Mouse (Mus musculus) midbrain, postnatal 0 days (tissue): ENCODE results near the gene Rab31. TPM values are rescaled to one million over a fixed set of nuclear protein-coding genes. Genes with fewer than 3 reads are reported as not detected.
A peak's percentile ranks its signal among the peaks of the same experiment; 100 is the strongest.

Experiments used
- ATAC-seq: fragments of 200-750 bp; cut with Nextera tagmentation; 2 replicates; pipeline ENCODE4 v1.8.0; 2017; ENCODE audit warnings: moderate number of reproducible peaks, mild to moderate bottlenecking, moderate TSS enrichment, moderate library complexity; ENCODE audit not compliant: low FRiP score
- DNase-seq: peaks from one replicate; pipeline ENCODE4 v3.0.0-alpha.2; 2015; ENCODE audit warnings: low spot score
- H3K27ac ChIP-seq: fragments of 300-500 bp; sonication (generic); 2 replicates; pipeline ENCODE4 v1.5.1; 2014; ENCODE audit warnings: low read depth, mild to moderate bottlenecking, low read length, mixed read lengths
- H3K27me3 ChIP-seq: fragments of 300-500 bp; sonication (generic); 2 replicates; pipeline ENCODE4 v1.6.1; 2014; ENCODE audit warnings: low read length, control low read depth, mixed read lengths; ENCODE audit not compliant: insufficient read depth
- H3K36me3 ChIP-seq: fragments of 300-500 bp; sonication (generic); 2 replicates; pipeline ENCODE4 v1.6.1; 2014; ENCODE audit warnings: low read length, control low read depth, mixed read lengths; ENCODE audit not compliant: insufficient read depth
- H3K4me1 ChIP-seq: fragments of 300-500 bp; sonication (generic); 2 replicates; pipeline ENCODE4 v1.6.1; 2014; ENCODE audit warnings: mild to moderate bottlenecking, control low read depth, antibody characterized with exemption, low read length, mixed read lengths; ENCODE audit not compliant: insufficient read depth
- H3K4me2 ChIP-seq: fragments of 300-500 bp; sonication (generic); 2 replicates; pipeline ENCODE4 v1.6.1; 2014; ENCODE audit warnings: low read depth, mild to moderate bottlenecking, low read length, mixed read lengths; ENCODE audit not compliant: poor library complexity, severe bottlenecking
- H3K4me3 ChIP-seq: fragments of 300-500 bp; sonication (generic); 2 replicates; pipeline ENCODE4 v1.5.1; 2014; ENCODE audit warnings: low read depth, mild to moderate bottlenecking, low read length, moderate library complexity
- H3K9ac ChIP-seq: fragments of 300-500 bp; sonication (generic); replicated peaks from 2 replicates; pipeline ENCODE4 v1.6.1; 2014; ENCODE audit warnings: mild to moderate bottlenecking, low read length, moderate library complexity, mixed read lengths; ENCODE audit not compliant: poor library complexity, severe bottlenecking
- H3K9me3 ChIP-seq: fragments of 300-500 bp; sonication (generic); 2 replicates; pipeline ENCODE4 v1.6.1; 2016; ENCODE audit warnings: low read length, control low read depth
- CTCF ChIP-seq: IDR thresholded peaks from 2 replicates; pipeline ENCODE4 v1.5.1; 2016; ENCODE audit warnings: antibody characterized with exemption, mild to moderate bottlenecking
- WGBS: fragments of 180-500 bp; shearing (Covaris S2); extraction: QIAGEN DNeasy Blood & Tissue Kit; methylation state at CpG from one replicate; pipeline ENCODE4 v1.1.7; 2014; 5-methylcytosine and 5-hydroxymethylcytosine counted together
- polyA plus RNA-seq: library from polyadenylated mRNA; unstranded; fragments of >200 nt; fragmentation: Nextera tagmentation; extraction: Ambion mirVana; gene quantifications from 2 replicates; pipeline ENCODE4 v1.2.1, GENCODE M21; 2015
- total RNA-seq: library from RNA; depleted of rRNA; stranded (reverse); fragments of >200 nt; gene quantifications from 2 replicates; pipeline ENCODE4 v1.2.3, GENCODE M21; 2014

Gene Rab31
- total and polyA plus RNA-seq, 2 experiments from 2014 or later: 67.6 to 88.1 TPM

DNA sequence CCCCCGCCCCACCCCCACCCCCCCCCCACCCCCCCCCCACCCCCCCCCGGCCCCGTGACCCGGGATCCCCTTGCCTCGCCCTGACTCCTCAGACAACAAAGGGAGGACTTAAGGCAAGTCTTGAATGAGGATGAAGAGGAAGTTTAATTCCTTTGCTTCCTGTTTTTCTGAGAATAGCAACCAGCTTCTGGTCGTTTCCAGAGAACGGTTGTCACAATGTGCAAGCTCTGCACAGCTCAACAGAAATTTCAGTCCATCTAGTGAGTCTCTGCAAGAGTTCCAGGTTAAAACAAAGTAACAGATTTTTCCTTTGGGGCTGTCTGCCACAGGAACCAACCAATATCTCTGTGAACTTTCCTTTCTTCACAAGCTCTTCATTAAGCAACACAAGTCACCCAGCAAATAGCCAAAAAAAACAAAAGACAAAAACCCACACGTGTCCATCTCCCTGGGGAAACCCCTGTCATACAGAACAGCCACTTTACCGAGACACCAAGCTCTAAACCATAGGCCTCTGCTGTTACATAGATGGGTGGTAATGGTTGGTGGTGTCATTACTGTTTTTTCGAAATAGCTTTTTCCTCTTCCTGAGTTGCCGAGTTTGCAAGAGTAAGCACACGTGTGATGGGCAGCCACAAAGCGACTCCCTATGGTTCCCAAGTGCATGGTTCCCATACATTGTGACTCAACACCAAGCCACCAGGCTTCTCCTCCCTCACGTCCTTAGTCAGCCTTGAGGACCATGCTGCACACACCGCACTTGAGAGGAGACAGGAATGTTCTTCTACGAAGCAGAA is 42.4 kb downstream of the Rab31 start:
- 77% methylated on average over 16 of the region's 16 CpGs for WGBS
- no peak for DNase-seq
- no peak for TF ChIP-seq CTCF

DNA sequence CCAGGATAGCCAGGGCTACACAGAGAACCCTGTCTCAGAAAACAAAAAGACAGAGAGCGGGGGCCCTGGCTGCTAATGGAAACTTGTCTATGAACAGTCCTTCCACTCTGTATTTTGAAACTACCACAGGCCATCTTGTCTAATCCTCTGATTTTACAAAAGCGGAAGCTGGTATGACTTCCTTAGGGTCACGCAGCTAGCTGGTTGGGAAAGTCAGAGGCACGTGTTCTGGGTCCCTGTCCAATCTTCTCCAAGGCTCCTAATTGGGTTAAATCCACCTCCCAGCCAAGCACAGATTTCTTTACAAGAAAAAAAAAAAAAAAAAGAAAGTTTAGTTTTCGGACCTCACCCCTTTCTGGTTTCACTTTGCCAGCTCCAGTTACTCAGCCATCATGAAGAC is 45.8 kb downstream of the Rab31 start:
- ATAC-seq (no peak), DNase-seq (no peak)
- no peak overlapping the region for H3K27ac ChIP-seq
- H3K27me3 ChIP-seq: no peaks in the 10 kb centered on the region
- no peak for TF ChIP-seq CTCF
- H3K9ac ChIP-seq: no peak overlapping the region
- no peaks in the 10 kb centered on the region for H3K9me3 ChIP-seq
- no peak overlapping the region for H3K4me2 ChIP-seq
- no peaks in the 10 kb centered on the region for H3K36me3 ChIP-seq
- H3K4me1 ChIP-seq: no peaks in the 10 kb centered on the region; the same call in 1 of the 2 replicates
- H3K4me3 ChIP-seq: no peak overlapping the region
- WGBS: 87% methylated on average over 5 of the region's 5 CpGs

More for the DNA sequence above, 42.4 kb downstream of the Rab31 start:
- no peak overlapping the region for H3K9ac ChIP-seq
- no peak overlapping the region for H3K27ac ChIP-seq
- no peaks in the 10 kb centered on the region; the same call in 1 of the 2 replicates for H3K4me1 ChIP-seq
- no peaks in the 10 kb centered on the region for H3K9me3 ChIP-seq
- no peaks in the 10 kb centered on the region for H3K27me3 ChIP-seq
- H3K4me3 ChIP-seq: no peak overlapping the region
- H3K36me3 ChIP-seq: no peaks in the 10 kb centered on the region
- no peak for ATAC-seq
- H3K4me2 ChIP-seq: no peak overlapping the region

DNA sequence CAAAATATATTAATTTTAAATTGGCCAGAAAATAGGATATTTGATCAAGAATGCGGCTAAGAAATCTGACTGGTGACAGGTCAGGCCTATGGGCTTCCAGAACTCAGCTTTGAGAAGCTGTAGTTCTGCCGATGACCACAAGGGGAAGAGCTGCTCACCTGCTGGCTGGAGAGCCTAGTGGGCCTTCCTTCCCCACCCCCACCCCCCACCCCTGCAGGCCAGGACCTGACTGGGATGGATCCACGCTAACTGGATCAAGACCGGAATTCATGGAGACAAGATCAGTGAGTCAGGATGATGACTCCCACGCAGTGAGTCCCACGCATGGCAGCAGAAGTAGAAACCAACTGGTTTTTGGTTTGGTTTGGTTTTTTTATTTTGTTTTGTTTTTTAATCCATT is 46.3 kb downstream of the Rab31 start:
- WGBS: 92% methylated on average over 6 of the region's 6 CpGs

DNA sequence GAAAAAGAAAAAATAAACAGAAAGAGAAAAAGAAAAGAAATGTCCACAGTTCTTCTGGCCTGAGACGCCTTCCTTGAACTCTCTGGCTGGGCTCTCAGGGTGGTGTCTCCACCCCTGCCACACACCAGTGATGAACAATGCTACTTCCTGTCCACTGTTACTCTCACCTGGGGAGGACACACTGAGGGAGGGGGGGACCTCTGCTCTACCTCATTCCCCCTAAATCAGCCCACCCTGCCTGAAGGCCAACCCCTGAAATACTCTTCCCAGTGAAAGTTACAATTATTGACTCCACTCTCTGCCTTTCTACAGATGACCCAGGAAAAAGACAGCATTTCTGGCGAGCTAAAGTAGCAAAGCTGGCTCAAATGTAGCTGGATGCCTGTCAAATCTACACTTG is 46.7 kb downstream of the Rab31 start:
- H3K4me1 ChIP-seq: no peaks in the 10 kb centered on the region; the same call in 1 of the 2 replicates
- DNase-seq: no peak
- no peak overlapping the region for H3K9ac ChIP-seq
- ATAC-seq: no peak
- H3K27ac ChIP-seq: no peak overlapping the region
- H3K4me2 ChIP-seq: no peak overlapping the region
- no peaks in the 10 kb centered on the region for H3K27me3 ChIP-seq
- TF ChIP-seq CTCF: no peak
- 58% methylated on average over 2 of the region's 2 CpGs for WGBS
- H3K36me3 ChIP-seq: no peaks in the 10 kb centered on the region
- H3K9me3 ChIP-seq: no peaks in the 10 kb centered on the region
- H3K4me3 ChIP-seq: no peak overlapping the region

More for the DNA sequence above, 46.3 kb downstream of the Rab31 start:
- Histone ChIP-seq H3K36me3 (no peaks in the 10 kb centered on the region), H3K4me2 (no peak overlapping the region), H3K4me3 (no peak overlapping the region), H3K9me3 (no peaks in the 10 kb centered on the region), H3K27me3 (no peaks in the 10 kb centered on the region), H3K27ac (no peak overlapping the region), H3K4me1 (no peaks in the 10 kb centered on the region; the same call in 1 of the 2 replicates), H3K9ac (no peak overlapping the region)
- ATAC-seq: no peak
- DNase-seq: no peak
- peak; percentile 41 for TF ChIP-seq CTCF

DNA sequence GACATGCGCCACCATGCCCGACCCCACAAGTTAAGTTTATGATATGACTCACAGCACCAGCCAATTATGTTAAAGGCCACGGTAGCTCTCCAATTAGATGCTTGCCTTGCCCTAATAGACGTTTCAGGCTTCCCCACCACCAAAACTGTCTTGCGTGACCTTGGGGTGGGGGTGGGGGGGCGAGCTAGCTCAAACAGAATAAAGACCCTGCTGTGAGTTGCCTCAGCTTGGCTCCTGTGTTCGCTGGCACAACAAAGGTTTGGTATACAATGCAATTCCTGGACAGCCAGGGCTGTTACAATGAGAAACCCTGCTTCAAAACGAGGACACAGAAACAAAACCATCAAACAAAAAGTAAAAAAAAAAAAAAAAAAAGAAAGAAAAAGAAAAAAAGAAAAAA is 47.2 kb downstream of the Rab31 start:
- Histone ChIP-seq H3K9me3 (no peaks in the 10 kb centered on the region), H3K36me3 (no peaks in the 10 kb centered on the region), H3K27ac (no peak overlapping the region), H3K4me3 (no peak overlapping the region), H3K4me2 (no peak overlapping the region), H3K9ac (no peak overlapping the region), H3K27me3 (no peaks in the 10 kb centered on the region), H3K4me1 (no peaks in the 10 kb centered on the region; the same call in 1 of the 2 replicates)
- no peak for TF ChIP-seq CTCF
- WGBS: 30% methylated on average over 8 of the region's 8 CpGs
- no peak for ATAC-seq
- no peak for DNase-seq

DNA sequence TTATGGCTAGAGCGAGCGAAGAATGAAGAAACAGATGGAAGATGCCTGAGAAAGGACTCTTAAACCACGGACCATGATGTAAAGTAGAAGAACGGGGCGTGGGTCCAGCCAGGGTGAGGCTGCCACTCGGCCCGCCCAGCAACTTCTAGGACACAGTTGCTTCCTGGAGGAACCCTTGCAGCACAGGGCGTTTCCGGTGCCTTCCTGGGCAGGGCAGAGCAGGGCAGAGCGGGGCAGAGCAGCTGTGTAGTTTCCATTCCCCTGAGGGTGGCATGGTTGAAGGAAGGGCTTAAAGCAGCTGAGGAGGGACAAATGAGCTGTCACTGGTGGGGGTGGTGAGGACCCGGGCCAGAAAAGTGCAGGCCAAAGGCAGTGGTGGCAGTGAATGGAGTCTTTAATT is 48.3 kb downstream of the Rab31 start:
- DNase-seq (no peak), ATAC-seq (no peak)
- no peak for TF ChIP-seq CTCF
- Histone ChIP-seq H3K4me3 (no peak overlapping the region), H3K4me1 (no peaks in the 10 kb centered on the region; the same call in 1 of the 2 replicates), H3K4me2 (no peak overlapping the region), H3K9me3 (no peaks in the 10 kb centered on the region), H3K9ac (no peak overlapping the region), H3K27me3 (no peaks in the 10 kb centered on the region), H3K36me3 (0 out of 2 replicates have a peak, but pooled peaks cover 4% of the 10 kb centered on the region), H3K27ac (no peak overlapping the region)
- 88% methylated on average over 11 of the region's 11 CpGs for WGBS
